Mouse (Mus musculus) MEL (cell line): Measurements from ENCODE around the gene Reep1. TPM values are rescaled to one million over a fixed set of nuclear protein-coding genes. Genes with fewer than 3 reads are reported as not detected.

Experiments used
- DNase-seq: peaks from one replicate; pipeline ENCODE4 v3.0.0; 2011; ENCODE audit warnings: low read depth, low spot score
- H3K27ac ChIP-seq: 2 replicates; pipeline ENCODE4 v1.5.1; 2012; ENCODE audit warnings: low read depth, mild to moderate bottlenecking, control low read depth, low read length, moderate library complexity; ENCODE audit not compliant: control insufficient read depth
- H3K27me3 ChIP-seq, 2 experiments: fragments of 150-350 bp in 1 of 2; sonication (generic) in 1 of 2; 2 replicates each; pipeline ENCODE4 v1.6.1; 2012; ENCODE audit warnings: low read length in 2 of 2, mild to moderate bottlenecking in 2 of 2, improper control_type of control experiment in 1 of 2, moderate library complexity in 1 of 2; ENCODE audit not compliant: insufficient read depth in 2 of 2, control insufficient read depth in 1 of 2
- H3K36me3 ChIP-seq, 2 experiments: 2 replicates each; pipeline ENCODE4 v1.6.1; 2012 to 2014; ENCODE audit warnings: low read length in 2 of 2, improper control_type of control experiment in 1 of 2, inconsistent platforms in 1 of 2, mild to moderate bottlenecking in 1 of 2; ENCODE audit not compliant: insufficient read depth in 2 of 2, control insufficient read depth in 1 of 2
- H3K4me1 ChIP-seq, 2 experiments: fragments of 150-350 bp in 1 of 2; sonication (generic) in 1 of 2; 2 replicates each; pipeline ENCODE4 v1.6.1; 2012; ENCODE audit warnings: low read length in 2 of 2, improper control_type of control experiment in 1 of 2, mild to moderate bottlenecking in 1 of 2; ENCODE audit not compliant: insufficient read depth in 2 of 2, control insufficient read depth in 1 of 2
- H3K4me3 ChIP-seq, 2 experiments: fragments of 150-350 bp in 1 of 2; sonication (generic) in 1 of 2; 2 replicates each; pipeline ENCODE4 v1.5.1; 2012; ENCODE audit warnings: low read depth in 2 of 2, low read length in 2 of 2, mild to moderate bottlenecking in 2 of 2, moderate library complexity in 2 of 2, control low read depth in 1 of 2, improper control_type of control experiment in 1 of 2; ENCODE audit not compliant: control insufficient read depth in 1 of 2, insufficient read depth in 1 of 2
- H3K79me2 ChIP-seq: 2 replicates; pipeline ENCODE4 v1.6.1; 2012; ENCODE audit warnings: mild to moderate bottlenecking, low read length, moderate library complexity; ENCODE audit not compliant: control insufficient read depth, poor library complexity, insufficient read depth
- H3K9ac ChIP-seq: 2 replicates; pipeline ENCODE4 v1.6.1; 2012; ENCODE audit warnings: low read depth, mild to moderate bottlenecking, control low read depth, low read length, moderate library complexity; ENCODE audit not compliant: control insufficient read depth, poor library complexity, severe bottlenecking
- H3K9me3 ChIP-seq: fragments of 150-350 bp; sonication (generic); replicated peaks from 2 replicates; pipeline ENCODE4 v1.6.1; 2012; ENCODE audit warnings: mild to moderate bottlenecking, low read length, improper control_type of control experiment, moderate library complexity; ENCODE audit not compliant: insufficient read depth
- BHLHE40 ChIP-seq: IDR thresholded peaks from 2 replicates; pipeline ENCODE4 v1.6.1; 2012; ENCODE audit warnings: low read depth, mild to moderate bottlenecking, inconsistent platforms, low read length, improper control_type of control experiment, borderline replicate concordance
- CHD1 ChIP-seq: IDR thresholded peaks from 2 replicates; pipeline ENCODE4 v1.6.1; 2012; ENCODE audit warnings: low read depth, mild to moderate bottlenecking, inconsistent platforms, low read length, improper control_type of control experiment
- CHD2 ChIP-seq: IDR thresholded peaks from 2 replicates; pipeline ENCODE4 v1.6.1; 2011; ENCODE audit warnings: low read length, improper control_type of control experiment
- CTCF ChIP-seq, 3 experiments: IDR thresholded peaks in 2 of 3; conservative IDR thresholded peaks in 1 of 3; 2 replicates each; pipeline ENCODE4 v1.5.1; 2011 to 2012; ENCODE audit warnings: low read length in 3 of 3, low read depth in 2 of 3, mild to moderate bottlenecking in 2 of 3, improper control_type of control experiment in 1 of 3, inconsistent platforms in 1 of 3, mixed read lengths in 1 of 3, moderate library complexity in 1 of 3; ENCODE audit not compliant: control insufficient read depth in 1 of 3, insufficient read depth in 1 of 3, poor library complexity in 1 of 3, severe bottlenecking in 1 of 3
- E2F4 ChIP-seq: IDR thresholded peaks from 2 replicates; pipeline ENCODE4 v1.6.1; 2011; ENCODE audit warnings: low read depth, low read length, improper control_type of control experiment, borderline replicate concordance
- ELF1 ChIP-seq: IDR thresholded peaks from 2 replicates; pipeline ENCODE4 v1.6.1; 2014; ENCODE audit warnings: low read depth, mild to moderate bottlenecking, inconsistent platforms, low read length, improper control_type of control experiment, moderate library complexity
- EP300 ChIP-seq, 2 experiments: IDR thresholded peaks; 2 replicates each; pipeline ENCODE4 v1.6.1; 2011; ENCODE audit warnings: improper control_type of control experiment in 2 of 2, low read length in 2 of 2, low read depth in 1 of 2, mild to moderate bottlenecking in 1 of 2
- ETS1 ChIP-seq: IDR thresholded peaks from 2 replicates; pipeline ENCODE4 v1.6.1; 2012; ENCODE audit warnings: low read depth, mild to moderate bottlenecking, inconsistent platforms, low read length, improper control_type of control experiment, moderate library complexity
- GATA1 ChIP-seq: IDR thresholded peaks from 2 replicates; pipeline ENCODE4 v1.6.1; 2011; ENCODE audit warnings: low read depth, low read length, improper control_type of control experiment
- HCFC1 ChIP-seq: IDR thresholded peaks from 2 replicates; pipeline ENCODE4 v1.6.1; 2012; ENCODE audit warnings: low read depth, mild to moderate bottlenecking, inconsistent platforms, low read length, improper control_type of control experiment, moderate library complexity
- KAT2A ChIP-seq: conservative IDR thresholded peaks from 2 replicates; pipeline ENCODE4 v1.6.1; 2012; ENCODE audit warnings: low read depth, low read length, improper control_type of control experiment, inconsistent platforms
- MAFK ChIP-seq: IDR thresholded peaks from 2 replicates; pipeline ENCODE4 v1.6.1; 2011; ENCODE audit warnings: low read depth, mild to moderate bottlenecking, low read length, improper control_type of control experiment, borderline replicate concordance
- MAX ChIP-seq: IDR thresholded peaks from 2 replicates; pipeline ENCODE4 v1.6.1; 2011; ENCODE audit warnings: low read length, improper control_type of control experiment
- MAZ ChIP-seq: IDR thresholded peaks from 2 replicates; pipeline ENCODE4 v1.6.1; 2012; ENCODE audit warnings: low read depth, mild to moderate bottlenecking, inconsistent platforms, low read length, improper control_type of control experiment
- MXI1 ChIP-seq: IDR thresholded peaks from 2 replicates; pipeline ENCODE4 v1.6.1; 2011; ENCODE audit warnings: mild to moderate bottlenecking, low read depth, low read length, improper control_type of control experiment
- MYC ChIP-seq: IDR thresholded peaks from 2 replicates; pipeline ENCODE4 v1.6.1; 2011; ENCODE audit warnings: low read depth, mild to moderate bottlenecking, low read length, improper control_type of control experiment, moderate library complexity
- POLR2A ChIP-seq, 2 experiments: IDR thresholded peaks; 2 replicates each; pipeline ENCODE4 v1.6.1; 2011 to 2012; ENCODE audit warnings: low read length in 2 of 2, mild to moderate bottlenecking in 2 of 2, control low read depth in 1 of 2, improper control_type of control experiment in 1 of 2, low read depth in 1 of 2, moderate library complexity in 1 of 2; ENCODE audit not compliant: control insufficient read depth in 1 of 2, insufficient read depth in 1 of 2, poor library complexity in 1 of 2
- POLR2AphosphoS5 ChIP-seq: IDR thresholded peaks from 2 replicates; pipeline ENCODE4 v1.6.1; 2012; ENCODE audit warnings: low read depth, borderline replicate concordance, mild to moderate bottlenecking, inconsistent platforms, low read length, moderate library complexity, mixed read lengths
- RAD21 ChIP-seq: IDR thresholded peaks from 2 replicates; pipeline ENCODE4 v1.6.1; 2011; ENCODE audit warnings: mild to moderate bottlenecking, low read depth, low read length, improper control_type of control experiment
- RCOR1 ChIP-seq: IDR thresholded peaks from 2 replicates; pipeline ENCODE4 v1.6.1; 2012; ENCODE audit warnings: low read depth, mild to moderate bottlenecking, inconsistent platforms, low read length, improper control_type of control experiment
- SIN3A ChIP-seq: IDR thresholded peaks from 2 replicates; pipeline ENCODE4 v1.6.1; 2012; ENCODE audit warnings: low read length, improper control_type of control experiment, inconsistent platforms
- TAL1 ChIP-seq: IDR thresholded peaks from 2 replicates; pipeline ENCODE4 v1.6.1; 2012; ENCODE audit warnings: mild to moderate bottlenecking, inconsistent platforms, low read length, moderate library complexity, mixed read lengths
- TBP ChIP-seq: IDR thresholded peaks from 2 replicates; pipeline ENCODE4 v1.8.0; 2011; ENCODE audit warnings: low read depth, low read length, improper control_type of control experiment
- TCF12 ChIP-seq: IDR thresholded peaks from 2 replicates; pipeline ENCODE4 v1.6.1; 2014; ENCODE audit warnings: low read depth, mild to moderate bottlenecking, inconsistent platforms, low read length, improper control_type of control experiment, moderate library complexity
- UBTF ChIP-seq: IDR thresholded peaks from 2 replicates; pipeline ENCODE4 v1.6.1; 2012; ENCODE audit warnings: low read depth, mild to moderate bottlenecking, inconsistent platforms, low read length, improper control_type of control experiment, moderate library complexity, borderline replicate concordance; ENCODE audit not compliant: insufficient read depth
- USF1 ChIP-seq: IDR thresholded peaks from 2 replicates; pipeline ENCODE4 v1.6.1; 2014; ENCODE audit warnings: low read depth, mild to moderate bottlenecking, inconsistent platforms, low read length, improper control_type of control experiment, moderate library complexity
- USF2 ChIP-seq, 2 experiments: IDR thresholded peaks; 2 replicates each; pipeline ENCODE4 v1.6.1; 2011 to 2012; ENCODE audit warnings: improper control_type of control experiment in 2 of 2, low read length in 2 of 2, borderline replicate concordance in 1 of 2, inconsistent platforms in 1 of 2, low read depth in 1 of 2, mild to moderate bottlenecking in 1 of 2; ENCODE audit not compliant: insufficient read depth in 1 of 2
- ZC3H11A ChIP-seq: IDR thresholded peaks from 2 replicates; pipeline ENCODE4 v1.6.1; 2012; ENCODE audit warnings: low read depth, mild to moderate bottlenecking, inconsistent platforms, low read length, improper control_type of control experiment
- ZNF384 ChIP-seq: IDR thresholded peaks from 2 replicates; pipeline ENCODE4 v1.6.1; 2012; ENCODE audit warnings: low read depth, mild to moderate bottlenecking, inconsistent platforms, low read length, improper control_type of control experiment
- polyA plus RNA-seq, 2 experiments: library from polyadenylated mRNA; stranded (reverse) in 1 of 2; unstranded in 1 of 2; fragments of >175 nt in 1 of 2; fragments of >200 nt in 1 of 2; gene quantifications; 2 replicates each; pipeline versions ENCODE4 v1.2.1 to v1.2.4; 2012; ENCODE audit warnings: low replicate concordance in 2 of 2, low read depth in 1 of 2; ENCODE audit not compliant: insufficient read length in 2 of 2, insufficient read depth in 1 of 2, missing spikeins in 1 of 2
- total RNA-seq: library from RNA; depleted of rRNA; stranded (reverse); fragments of 300-350 nt; gene quantifications from 2 replicates; pipeline ENCODE4 v1.2.3, GENCODE M21; 2012

Gene Reep1
- total and polyA plus RNA-seq, 3 experiments = 0.12 to 0.36 TPM; not detected in 1

DNA sequence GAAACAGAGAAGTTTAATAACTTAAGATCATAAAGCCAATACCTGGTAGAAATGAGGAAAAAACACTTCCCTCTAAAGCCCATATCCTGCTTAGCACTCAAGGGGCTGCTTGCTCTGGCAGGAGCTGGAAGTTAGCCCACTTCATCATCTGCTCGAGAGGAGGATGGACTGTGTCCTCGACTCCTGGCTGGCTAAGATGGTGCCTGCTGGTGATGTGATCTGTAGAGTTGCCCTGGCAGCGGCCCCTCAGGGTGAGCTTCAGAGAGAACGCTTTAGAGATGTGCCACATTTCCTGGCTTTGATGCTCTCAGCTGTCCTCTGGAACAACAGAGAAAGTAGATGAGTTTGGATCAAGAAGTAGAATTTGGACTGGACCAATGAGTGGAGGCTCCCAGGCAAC, 31.2 kb downstream of the Reep1 start:
- Histone ChIP-seq H3K4me1 (no peaks in the 10 kb centered on the region), H3K27ac (no peak overlapping the region), H3K9me3 (no peaks in the 10 kb centered on the region), H3K4me3 (no peak overlapping the region), H3K27me3 (peaks cover 5 to 7% of the 10 kb centered on the region in 2 experiments; a peak in 3 of 4 replicates), H3K36me3 (no peaks in the 10 kb centered on the region), H3K9ac (no peak overlapping the region), H3K79me2 (no peaks in the 10 kb centered on the region)
- no peak for DNase-seq
- no peak for TF ChIP-seq BHLHE40
- TF ChIP-seq KAT2A = no peak
- no peak for TF ChIP-seq EP300 (IDR thresholded peaks at IDR 0.05; ENCODE audit: low read depth in 1 of 2, low read length in 2 of 2)
- TF ChIP-seq USF1 = no peak
- TF ChIP-seq POLR2AphosphoS5 = no peak
- TF ChIP-seq HCFC1 = no peak
- TF ChIP-seq SIN3A = no peak
- no peak for TF ChIP-seq RAD21
- no peak for TF ChIP-seq CHD2
- no peak for TF ChIP-seq MAFK
- TF ChIP-seq UBTF = no peak
- no peak for TF ChIP-seq ETS1
- TF ChIP-seq MAZ = no peak
- no peak for TF ChIP-seq ELF1
- no peak for TF ChIP-seq ZNF384
- TF ChIP-seq GATA1 = no peak
- no peak for TF ChIP-seq E2F4
- TF ChIP-seq TAL1 = no peak
- TF ChIP-seq CTCF (IDR thresholded peaks at IDR 0.05 in 2 of 3, conservative IDR thresholded peaks at IDR 0.05 in 1 of 3; ENCODE audit: control insufficient read depth in 1 of 3, insufficient read depth in 1 of 3, low read depth in 2 of 3, low read length in 3 of 3, poor library complexity in 1 of 3, severe bottlenecking in 1 of 3) = no peak
- TF ChIP-seq USF2 (IDR thresholded peaks at IDR 0.05; ENCODE audit: borderline replicate concordance in 1 of 2, insufficient read depth in 1 of 2, low read depth in 1 of 2, low read length in 2 of 2) = no peak

- Histone ChIP-seq H3K9ac (no peak overlapping the region), H3K27ac (no peak overlapping the region), H3K9me3 (no peaks in the 10 kb centered on the region), H3K36me3 (no peaks in the 10 kb centered on the region), H3K27me3 (peaks cover 8 to 10% of the 10 kb centered on the region in 2 experiments; a peak in 3 of 4 replicates), H3K4me3 (no peak overlapping the region), H3K4me1 (no peaks in the 10 kb centered on the region), H3K79me2 (no peaks in the 10 kb centered on the region)
- no peak for DNase-seq
- TF ChIP-seq TCF12 = no peak
- TF ChIP-seq MYC = no peak
- TF ChIP-seq CTCF (IDR thresholded peaks at IDR 0.05 in 2 of 3, conservative IDR thresholded peaks at IDR 0.05 in 1 of 3; ENCODE audit: control insufficient read depth in 1 of 3, insufficient read depth in 1 of 3, low read depth in 2 of 3, low read length in 3 of 3, poor library complexity in 1 of 3, severe bottlenecking in 1 of 3) = no peak
- no peak for TF ChIP-seq E2F4
- no peak for TF ChIP-seq TBP
- TF ChIP-seq ETS1 = no peak
- TF ChIP-seq CHD1 = no peak
- TF ChIP-seq USF2 (IDR thresholded peaks at IDR 0.05; ENCODE audit: borderline replicate concordance in 1 of 2, insufficient read depth in 1 of 2, low read depth in 1 of 2, low read length in 2 of 2) = no peak
- TF ChIP-seq MAX = no peak
- TF ChIP-seq POLR2A (IDR thresholded peaks at IDR 0.05; ENCODE audit: control insufficient read depth in 1 of 2, insufficient read depth in 1 of 2, low read depth in 1 of 2, low read length in 2 of 2, poor library complexity in 1 of 2) = no peak
- no peak for TF ChIP-seq MXI1
- TF ChIP-seq RCOR1 = no peak
- TF ChIP-seq SIN3A = no peak
- TF ChIP-seq ZC3H11A = no peak
- no peak for TF ChIP-seq EP300 (IDR thresholded peaks at IDR 0.05; ENCODE audit: low read depth in 1 of 2, low read length in 2 of 2)
- no peak for TF ChIP-seq BHLHE40
- no peak for TF ChIP-seq KAT2A
Measured at GRCm38 (mm10) chr6:71740921-71741320, 33.6 kb downstream of the Reep1 start.
